Mouse (Mus musculus) embryonic stem cell, embryonic (primary cell): ENCODE results near the gene Pfn2.
"Not testable (repeated sequence)": the region's sequence is repeated elsewhere in the genome, so short reads cannot be mapped to it uniquely, and the experiment has no call there.

Source experiments
- CTCF ChIA-PET, 4 experiments: fragments of 300-600 bp in 2 of 4; fragments of 350-600 bp in 2 of 4; sonication (Branson Sonifier 250); formaldehyde crosslinking; loops; one replicate each; lab custom pipeline; 2022; ENCODE audit warnings: inconsistent platforms in 2 of 4; lab: Charles Lee
- POLR2A ChIA-PET, 4 experiments: fragments of 300-600 bp in 2 of 4; fragments of 350-600 bp in 2 of 4; sonication (Branson Sonifier 250); formaldehyde crosslinking; loops; one replicate each; lab custom pipeline; 2022; ENCODE audit warnings: antibody characterized with exemption in 4 of 4, inconsistent platforms in 1 of 4; lab: Charles Lee

Pfn2 gene

DNA sequence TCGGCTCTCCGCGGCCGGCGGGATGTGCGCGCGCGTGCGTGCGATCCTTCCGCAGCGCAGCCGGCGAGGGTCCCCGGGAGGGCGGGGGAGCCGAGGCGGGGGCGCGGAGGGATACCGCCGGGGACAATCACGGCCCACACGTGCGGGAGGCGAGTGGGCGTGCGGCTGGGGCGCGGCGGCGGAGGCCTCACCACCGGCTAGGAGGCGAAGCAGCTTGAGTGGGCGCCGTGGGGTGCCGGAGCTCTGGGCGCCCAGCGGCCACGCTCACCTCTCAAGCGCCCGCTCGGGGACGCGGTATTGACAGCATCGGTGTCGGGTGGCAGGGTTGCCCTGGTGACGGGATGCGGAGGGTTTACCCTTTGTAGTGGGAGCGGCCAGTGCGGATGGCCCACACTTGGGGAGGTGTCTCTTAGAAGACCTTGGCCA lies at the start of gene Pfn2:
TSS of gene Pfn2 (minus strand) at position 320 of the 426 bp plus-strand sequence.
- ChIA-PET CTCF (interaction anchor here in 2 of 4 experiments (0.6 to 1.0 kb wide), 3 partner anchors 111 to 312 kb away, joined by 3 to 5 read pairs (median 4); no protein-coding TSS in a partner anchor), POLR2A (interaction anchor here in 2 of 4 experiments (0.6 to 1.6 kb wide), 4 partner anchors 22 to 1942 kb away, joined by 3 to 5 read pairs (median 3); no protein-coding TSS in a partner anchor)

DNA sequence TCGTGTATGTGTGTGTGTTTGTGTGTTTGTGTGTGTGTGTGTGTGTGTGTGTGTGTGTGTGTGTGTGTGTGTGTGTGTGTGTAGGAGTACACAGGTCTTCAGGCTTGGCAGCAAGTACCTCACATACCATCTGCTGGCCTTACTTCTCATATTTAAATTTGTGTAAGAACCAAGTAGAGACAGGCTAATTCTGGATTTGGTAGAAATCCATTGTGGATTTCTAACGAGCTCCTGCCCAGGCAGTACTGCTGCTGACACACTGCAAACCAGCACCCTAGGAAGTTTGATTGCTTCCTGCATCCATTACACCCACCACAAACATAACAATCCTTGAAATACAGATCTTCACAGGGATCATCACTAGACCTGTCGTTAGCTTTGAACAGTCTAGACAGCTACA lies 35.1 kb upstream of the Pfn2 start:
- ChIA-PET POLR2A (no interaction called here), CTCF (no interaction called here)

DNA sequence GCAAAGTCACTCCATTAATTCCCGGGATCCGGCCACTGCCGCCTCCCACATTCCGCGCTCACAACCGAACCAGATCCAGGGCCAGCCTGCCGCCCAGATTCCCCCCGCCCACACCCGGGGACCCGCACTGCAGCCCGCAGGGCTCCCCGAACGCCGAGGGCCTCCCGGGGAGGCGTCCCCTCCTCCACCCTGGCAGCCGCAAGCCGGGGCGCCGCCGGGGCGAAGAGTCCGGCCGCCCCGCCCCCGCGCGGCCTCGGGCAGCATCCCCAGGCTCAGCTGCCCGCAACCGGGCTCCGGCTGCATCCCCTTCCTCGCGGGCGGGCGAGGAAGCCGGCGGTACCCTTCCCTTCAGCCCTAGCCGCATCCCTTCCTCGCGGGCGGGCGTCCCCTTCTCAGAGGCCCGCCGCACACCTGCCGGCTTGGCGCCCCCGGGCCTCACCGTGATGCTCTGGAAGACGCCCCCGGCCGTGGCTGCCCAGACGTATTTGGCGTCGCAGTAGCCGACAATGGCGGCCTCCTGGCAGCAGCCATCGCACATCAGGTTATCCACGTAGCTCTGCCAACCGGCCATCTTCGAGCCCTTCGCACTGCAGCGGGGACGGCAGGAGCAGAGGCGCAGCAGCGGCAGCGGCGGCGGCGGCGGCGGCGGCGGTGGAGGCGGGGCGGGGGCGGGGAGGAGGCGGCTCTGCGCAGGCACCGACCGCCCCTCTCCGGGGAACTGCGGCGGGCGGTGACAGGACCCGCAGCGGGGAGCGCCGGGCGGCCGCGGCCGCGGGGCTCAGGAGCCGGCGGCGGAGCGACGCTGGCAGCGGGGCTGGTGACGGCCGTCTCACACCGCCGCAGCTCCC lies 743 bp downstream of the Pfn2 start:
- POLR2A ChIA-PET: interaction anchor here in 2 of 4 experiments (0.6 to 1.6 kb wide), 5 partner anchors 21 to 1943 kb away, joined by 3 to 5 read pairs (median 3); no protein-coding TSS in a partner anchor

GRCm38 (mm10) chr3:57846662-57846911 lies 1.3 kb downstream of the Pfn2 start:
- ChIA-PET CTCF (interaction anchor here in 2 of 4 experiments (0.6 kb wide), 3 partner anchors 26 to 1165 kb away, joined by 3 to 5 read pairs (median 3); no protein-coding TSS in a partner anchor), POLR2A (interaction anchor here in 1 of 4 experiments (1.6 kb wide), 1 partner anchor 21 kb away, joined by 5 read pairs; no protein-coding TSS in a partner anchor)

More for the DNA sequence above, 743 bp downstream of the Pfn2 start:
- CTCF ChIA-PET: interaction anchor here in 3 of 4 experiments (0.6 to 1.0 kb wide), 5 partner anchors 26 to 1165 kb away, joined by 3 to 5 read pairs (median 3); no protein-coding TSS in a partner anchor

DNA sequence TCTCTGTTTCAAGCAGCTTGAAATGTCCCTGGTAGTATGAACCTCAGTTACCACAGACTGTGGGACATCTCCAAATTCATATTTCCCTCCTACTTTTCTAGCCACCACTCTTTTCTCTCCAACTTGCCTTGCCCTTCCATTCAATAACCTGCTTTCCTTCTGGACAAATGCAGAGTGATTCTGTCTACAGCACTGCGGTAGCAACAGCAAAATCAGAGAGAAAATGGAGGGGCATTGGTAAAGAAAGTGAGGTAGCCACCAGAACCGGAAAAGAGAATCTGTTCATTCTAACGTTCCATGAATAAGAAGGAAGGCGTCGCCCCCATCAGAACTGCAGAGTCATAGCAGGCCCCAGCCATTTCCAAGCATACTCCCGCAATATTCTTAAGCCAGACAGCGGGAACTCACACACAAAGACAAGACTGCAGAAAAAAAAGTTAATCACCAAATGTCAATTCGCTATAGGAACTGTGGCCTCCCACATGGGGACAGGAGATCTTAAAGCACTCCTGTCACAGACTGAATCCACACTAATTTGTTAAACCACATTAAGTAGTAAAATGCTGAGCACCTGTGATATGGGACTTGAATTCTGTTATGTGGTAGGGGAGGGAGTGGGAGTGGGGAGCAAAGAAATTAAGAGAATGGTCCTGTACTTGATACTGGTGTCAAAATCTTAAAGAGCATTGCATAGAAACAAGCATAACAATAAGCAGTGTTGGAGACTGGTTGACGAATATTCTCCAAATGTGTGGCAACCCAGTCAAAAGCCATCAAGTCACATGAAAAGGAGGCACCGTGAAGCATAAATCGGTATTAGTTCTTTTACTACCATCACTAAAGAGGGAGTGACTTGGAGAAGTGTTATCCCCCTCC lies 1.9 kb downstream of the Pfn2 start:
- CTCF ChIA-PET: no interaction called here
- POLR2A ChIA-PET: interaction anchor here in 1 of 4 experiments (0.6 to 1.6 kb wide), 2 partner anchors 20 to 81 kb away, joined by 5 to 6 read pairs; no protein-coding TSS in a partner anchor

DNA sequence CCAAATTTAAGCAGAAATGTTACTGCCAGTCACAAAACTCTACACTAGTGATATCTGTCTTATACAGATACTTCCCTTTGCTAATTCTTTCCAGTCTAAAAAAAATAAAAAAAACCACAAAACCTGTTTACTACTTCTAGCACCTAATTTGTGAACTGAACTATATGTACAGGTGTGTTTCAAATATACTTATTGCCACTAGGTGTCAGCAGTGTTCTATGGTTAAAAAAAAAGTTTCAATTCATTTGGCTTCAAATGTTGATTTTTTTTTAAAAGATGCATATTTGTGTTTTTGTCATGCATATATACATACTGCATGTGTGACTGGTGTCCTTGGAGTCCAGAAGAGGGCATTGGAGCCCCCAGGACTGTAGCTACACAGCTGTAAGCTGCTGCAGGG lies 4.1 kb downstream of the Pfn2 start:
- POLR2A ChIA-PET: no interaction called here
- CTCF ChIA-PET: interaction anchor here in 3 of 4 experiments (0.6 to 1.7 kb wide), 5 partner anchors 176 to 316 kb away, joined by 3 to 6 read pairs (median 4); no protein-coding TSS in a partner anchor

DNA sequence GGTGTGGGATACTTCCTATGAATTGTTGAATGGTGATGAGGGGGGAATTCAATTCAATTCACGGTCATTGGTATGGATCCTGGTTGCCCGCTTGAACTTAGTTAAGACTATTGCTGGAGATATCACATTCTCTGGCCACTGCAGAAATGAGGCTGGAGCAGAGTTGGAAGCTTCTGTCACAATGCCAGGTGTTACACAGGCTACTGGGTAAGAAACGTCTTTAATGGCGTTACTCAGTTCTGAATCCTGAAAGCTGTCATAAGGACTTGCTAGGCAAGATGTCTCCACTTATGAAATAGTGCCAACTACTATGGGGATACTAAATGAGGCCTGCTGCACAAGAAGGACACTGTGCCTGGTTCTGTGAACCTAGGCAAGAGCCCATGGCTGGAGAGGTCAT lies 11.0 kb downstream of the Pfn2 start:
- CTCF ChIA-PET: no interaction called here
- POLR2A ChIA-PET: interaction anchor here in 1 of 4 experiments (0.9 kb wide), 1 partner anchor 170 kb away, joined by 3 read pairs; no protein-coding TSS in a partner anchor

- POLR2A ChIA-PET: interaction anchor here in 1 of 4 experiments (1.6 kb wide), 1 partner anchor 18 kb away, joined by 4 read pairs; no protein-coding TSS in a partner anchor
- CTCF ChIA-PET: no interaction called here
These were observed 14.3 kb downstream of the Pfn2 start for GRCm38 (mm10) chr3:57833585-57833984.

DNA sequence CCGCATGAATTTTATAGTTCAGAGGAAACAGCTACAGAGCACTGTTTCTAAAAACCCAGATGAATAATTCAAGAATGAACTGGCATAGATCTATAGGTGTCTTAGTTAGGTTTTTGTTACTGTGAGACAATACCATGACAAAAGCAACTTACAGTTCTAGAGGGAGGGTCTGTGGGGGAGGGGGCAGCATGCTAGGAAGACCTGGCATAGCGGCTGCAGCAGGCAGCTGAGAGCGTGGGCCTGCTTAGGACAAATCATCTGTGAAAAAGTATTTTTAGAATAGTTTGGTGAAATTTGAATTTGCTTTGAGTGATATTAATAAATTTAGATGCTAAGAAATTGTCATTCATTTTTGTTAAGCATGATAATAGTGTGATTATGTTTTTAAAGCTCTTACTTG lies 22.0 kb downstream of the Pfn2 start:
- CTCF ChIA-PET: no interaction called here
- POLR2A ChIA-PET: interaction anchor here in 1 of 4 experiments (1.3 to 1.4 kb wide), 2 partner anchors 11 to 21 kb away, joined by 4 to 5 read pairs; no protein-coding TSS in a partner anchor

- CTCF ChIA-PET: interaction anchor here (0.6 to 2.0 kb wide), 10 partner anchors 35 to 548 kb away, joined by 3 to 17 read pairs (median 5); no protein-coding TSS in a partner anchor
- POLR2A ChIA-PET: interaction anchor here in 3 of 4 experiments (0.7 to 1.3 kb wide), 4 partner anchors 10 to 633 kb away, joined by 3 to 7 read pairs (median 4); partner anchors contain the start of gene Wwtr1 (in 1 of the 3)
These were observed 32.4 kb downstream of the Pfn2 start for GRCm38 (mm10) chr3:57815447-57815846.

DNA sequence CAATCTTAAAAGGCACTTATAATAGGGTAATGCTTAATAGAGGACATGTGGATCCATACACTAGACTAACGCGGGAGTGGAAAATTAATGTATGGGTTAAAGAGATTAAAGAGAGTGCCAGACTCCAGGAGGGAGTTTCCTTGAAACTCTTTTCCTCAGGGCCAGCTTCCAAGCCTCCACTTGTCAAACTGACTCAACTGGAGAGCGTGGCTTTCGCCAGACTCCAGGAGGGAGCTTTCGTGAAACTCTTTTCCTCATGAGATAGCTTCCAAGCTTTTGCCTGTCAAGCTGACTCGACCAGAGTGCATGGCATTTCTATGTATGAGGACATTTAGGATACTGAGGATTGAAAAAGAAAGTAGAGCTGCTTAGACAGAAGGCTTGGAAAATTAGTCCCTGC lies 52.8 kb downstream of the Pfn2 start:
- POLR2A ChIA-PET, CTCF ChIA-PET: not testable (repeated sequence)
